Mouse (Mus musculus): ENCODE measurements at regions not wholly inside any gene's neighbourhood (a gene's known extent, or its start where the extent isn't known, plus 50 kb on each side); places are given as distances from the start of the nearest gene placed in this dataset.
A peak's percentile ranks its signal among the peaks of the same experiment; 100 is the strongest.

DNA sequence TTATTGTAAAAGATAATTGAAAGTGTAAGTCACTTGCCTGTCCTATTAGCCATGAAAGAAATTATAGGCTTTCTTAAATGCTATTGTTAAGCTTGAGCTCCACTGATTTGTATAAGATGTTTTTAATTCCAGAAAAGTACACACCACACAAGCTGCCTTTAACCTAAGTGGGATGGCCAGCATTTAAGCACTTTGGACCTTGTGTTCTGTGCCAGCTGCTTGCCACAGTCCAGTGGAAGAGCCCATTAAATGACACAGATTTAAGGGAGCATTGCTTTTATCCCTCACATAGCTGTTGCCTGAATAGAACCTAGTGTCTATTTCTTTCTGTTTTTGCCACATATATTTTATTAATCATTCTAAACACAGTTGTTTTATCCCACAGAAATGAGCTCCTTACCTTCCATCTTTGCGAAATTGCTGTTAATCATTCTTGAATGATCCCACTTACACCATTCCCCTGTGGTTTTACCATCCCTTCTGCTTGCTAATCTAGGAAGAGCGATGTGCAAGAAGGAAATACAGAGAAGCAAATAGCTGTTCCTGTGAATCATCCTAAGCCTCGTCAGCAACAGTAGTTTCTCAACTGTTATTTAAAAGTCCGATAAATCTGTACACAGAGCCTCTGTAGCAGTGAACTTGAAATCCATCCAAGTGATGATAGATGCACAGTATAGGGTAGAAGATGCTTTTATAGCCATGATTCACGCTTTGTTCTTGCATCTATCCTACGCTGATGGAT, 57.9 kb upstream of the Samsn1 start:
- peak; percentile 55 for DNase-seq (ENCODE audit: low read depth, low spot score)

- no peak for DNase-seq (ENCODE audit: low read depth, low spot score)
Observed at GRCm38 (mm10) chr16:76078219-76078618, 56.1 kb upstream of the Samsn1 start.

DNA sequence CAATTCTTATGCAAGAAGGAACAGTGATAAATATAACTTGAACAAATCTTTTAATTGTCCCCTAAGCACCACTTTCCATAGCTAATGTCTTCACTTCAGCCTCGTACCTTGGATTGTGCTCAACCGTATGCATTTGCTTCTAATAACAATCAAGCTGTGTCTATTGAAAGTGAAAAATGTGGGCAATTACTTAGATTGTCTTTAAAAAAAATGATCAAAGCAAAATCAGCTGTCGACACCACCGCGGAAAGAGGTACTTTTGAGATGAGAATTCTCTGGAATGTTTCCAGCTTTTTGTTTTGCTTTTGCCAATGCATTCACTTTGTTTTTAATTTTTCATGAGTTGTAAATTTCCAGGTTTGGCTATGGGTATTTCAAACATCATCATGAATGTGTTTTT, 54.1 kb upstream of the Samsn1 start:
- no peak for DNase-seq (ENCODE audit: low read depth, low spot score)

Measured in brain, adult 2 months (tissue).